Mouse (Mus musculus) cerebellum, adult 2 months (tissue): Measurements from ENCODE around the gene Rpa1.

Experiments
- CTCF ChIP-seq: fragments of 200-500 bp; IDR thresholded peaks from 2 replicates; pipeline ENCODE4 v1.5.1; 2011; ENCODE audit warnings: low read depth, mild to moderate bottlenecking, control low read depth, low read length, moderate library complexity, borderline replicate concordance; ENCODE audit not compliant: insufficient read depth
- POLR2A ChIP-seq: fragments of 200-500 bp; IDR thresholded peaks from 2 replicates; pipeline ENCODE4 v1.6.1; 2011; ENCODE audit warnings: low read length, control low read depth, borderline replicate concordance; ENCODE audit not compliant: insufficient read depth

- TF ChIP-seq POLR2A (no peak), CTCF (no peak)
Observed at GRCm38 (mm10) chr11:75268492-75268891, 79.6 kb downstream of the Rpa1 start.
